Mouse (Mus musculus) T-cell, adult 66 days (primary cell): ENCODE results near the gene Ogg1. TPM values are rescaled to one million over a fixed set of nuclear protein-coding genes. Genes with fewer than 3 reads are reported as not detected.

ENCODE experiments used
- total RNA-seq, 2 experiments: library from RNA; stranded (reverse); gene quantifications; 3 replicates in 1 of 2; 4 replicates in 1 of 2; pipeline ENCODE4 v1.2.4; 2023

The Ogg1 gene
- total RNA-seq = 10 to 100 TPM; 19.1 to 20.2 TPM

DNA sequence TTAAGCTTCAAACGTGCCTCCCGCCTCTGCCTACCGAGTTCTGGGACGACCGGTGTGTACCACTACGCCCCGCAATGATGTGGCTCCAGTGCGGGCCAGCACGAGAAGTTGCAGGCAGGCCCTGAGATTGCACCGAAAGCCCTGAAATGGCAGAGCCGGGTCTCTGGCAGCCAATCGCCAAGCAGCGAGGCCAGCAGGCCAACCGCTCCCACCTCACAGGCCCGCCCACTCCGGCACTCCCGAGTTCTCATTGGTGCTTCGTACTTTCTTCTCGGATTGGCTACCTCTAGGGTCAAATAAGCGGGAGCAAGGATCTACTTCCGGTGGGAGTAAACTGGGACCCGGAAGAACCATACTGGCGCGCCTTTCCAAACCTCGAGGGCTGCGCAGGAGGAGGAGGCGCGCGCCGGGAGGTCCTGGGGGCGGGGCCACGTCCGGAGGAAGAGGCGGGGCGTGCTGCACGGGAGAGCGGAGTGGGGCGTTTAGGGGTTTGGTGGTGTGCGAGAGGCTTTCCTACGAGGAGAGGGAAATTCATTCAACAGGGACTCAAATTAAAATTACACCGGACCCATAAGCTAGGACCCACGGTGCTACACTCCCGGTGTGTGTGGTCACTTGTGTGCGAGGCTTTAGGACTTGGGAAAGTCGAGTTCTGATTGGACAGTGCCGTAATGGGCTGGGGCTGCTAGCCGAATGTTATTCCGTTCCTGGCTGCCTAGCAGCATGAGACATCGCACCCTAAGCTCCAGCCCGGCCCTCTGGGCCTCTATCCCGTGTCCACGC, at the start of gene Ogg1:
TSS of gene Ogg1 (plus strand) at position 440 of the 783 bp plus-strand sequence.

DNA sequence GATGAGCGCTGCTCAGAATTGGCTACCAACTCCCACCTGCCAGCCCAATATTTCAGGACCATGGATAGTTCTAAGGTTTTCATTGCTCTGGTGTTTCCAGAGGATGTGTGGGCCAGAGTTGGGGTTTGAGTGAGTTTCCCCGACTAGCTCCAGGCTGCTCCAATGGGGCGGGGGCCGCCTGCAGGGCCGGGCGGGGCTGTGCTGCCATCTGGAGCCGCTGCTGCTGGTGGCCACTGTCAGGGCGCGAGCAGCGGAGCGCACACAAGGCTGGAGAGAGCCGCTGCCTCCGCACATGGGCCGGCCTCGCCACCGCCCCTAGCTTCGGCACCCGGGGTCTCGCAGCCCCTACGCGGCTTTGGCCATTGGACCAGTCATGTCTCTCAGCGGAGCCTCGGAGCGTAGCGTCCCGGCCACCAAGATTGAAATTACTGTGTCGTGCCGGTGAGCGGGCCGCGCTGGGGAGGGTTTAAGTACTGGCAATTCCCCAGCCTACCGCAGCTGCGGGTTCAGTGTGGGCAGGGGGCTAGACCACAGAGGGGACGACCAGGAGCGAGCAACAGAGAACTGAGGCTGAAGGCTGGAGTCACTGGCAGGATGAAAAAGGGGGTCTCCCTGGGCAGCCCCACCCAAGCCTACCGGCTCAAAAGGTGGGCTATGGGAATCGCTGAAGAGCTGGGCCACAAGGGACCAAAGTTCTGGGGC, 44.5 kb upstream of the Ogg1 start, which contains the start of gene Cpne9:
TSS of gene Cpne9 (plus strand) at position 207 of the 702 bp plus-strand sequence.

DNA sequence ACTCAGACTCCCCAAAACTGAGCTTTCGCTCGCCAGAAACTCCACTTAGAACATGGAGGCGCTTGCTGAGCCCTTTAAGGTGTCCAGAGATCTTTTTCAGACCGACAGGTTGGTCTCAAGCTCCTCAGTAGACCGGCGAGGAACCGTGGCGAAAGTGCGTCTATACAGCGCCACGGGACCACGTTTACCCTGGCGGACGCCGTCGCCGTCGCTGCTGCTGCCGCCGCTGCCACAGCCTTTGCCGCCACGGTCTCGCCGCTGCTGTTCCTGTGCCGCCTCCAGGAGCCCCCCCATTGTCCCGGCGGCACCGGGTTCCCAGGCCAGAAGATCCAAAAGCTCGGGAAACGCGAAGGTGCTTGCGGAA, 19.8 kb upstream of the Ogg1 start, which contains the start of gene Brpf1:
TSS of gene Brpf1 (plus strand) at position 152 of the 364 bp plus-strand sequence.

DNA sequence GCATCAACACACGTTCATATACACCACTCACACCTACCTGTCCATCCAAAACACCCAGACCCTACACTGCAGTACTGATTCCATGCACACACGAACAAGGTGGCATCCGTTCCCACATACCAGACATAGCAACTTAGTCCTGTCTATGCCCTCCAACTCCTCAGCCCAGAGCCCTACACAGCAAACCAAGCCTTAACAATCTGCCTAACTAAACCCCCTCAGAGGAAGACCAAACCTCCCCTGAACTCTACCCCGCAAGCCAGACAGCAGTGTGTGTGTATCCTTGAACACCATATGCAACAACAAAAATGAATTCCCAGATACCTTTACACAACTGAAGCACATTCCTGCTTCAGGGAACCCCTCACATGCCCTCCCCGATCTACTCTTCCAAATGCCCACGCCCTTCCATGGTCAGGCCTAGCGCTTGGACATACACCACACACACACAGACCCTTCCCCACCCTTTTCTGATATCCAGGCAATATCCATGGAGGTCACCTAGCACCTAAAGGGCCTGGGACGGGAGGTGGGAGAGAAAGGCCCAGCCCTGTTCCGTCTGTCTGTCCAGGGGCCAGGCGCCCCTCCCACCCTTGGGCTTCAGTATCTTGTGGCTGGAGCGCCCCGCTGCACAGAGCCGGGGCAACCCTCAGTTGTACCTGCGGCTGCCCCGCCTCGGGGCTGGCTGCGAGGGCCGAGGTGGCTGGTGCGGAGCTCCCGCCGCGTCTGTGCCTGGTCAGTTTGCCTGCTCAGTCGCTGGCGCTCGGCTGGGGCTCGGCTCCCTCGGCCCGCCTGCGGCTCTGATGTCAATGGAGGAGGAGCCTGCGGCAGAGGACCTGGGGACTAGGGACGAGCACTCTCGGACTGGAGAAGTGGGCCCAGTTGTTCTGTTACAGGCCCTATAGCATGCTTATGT, 16.7 kb downstream of the Ogg1 start, which contains the start of gene Camk1:
TSS of gene Camk1 (minus strand) at position 808 of the 916 bp plus-strand sequence.

DNA sequence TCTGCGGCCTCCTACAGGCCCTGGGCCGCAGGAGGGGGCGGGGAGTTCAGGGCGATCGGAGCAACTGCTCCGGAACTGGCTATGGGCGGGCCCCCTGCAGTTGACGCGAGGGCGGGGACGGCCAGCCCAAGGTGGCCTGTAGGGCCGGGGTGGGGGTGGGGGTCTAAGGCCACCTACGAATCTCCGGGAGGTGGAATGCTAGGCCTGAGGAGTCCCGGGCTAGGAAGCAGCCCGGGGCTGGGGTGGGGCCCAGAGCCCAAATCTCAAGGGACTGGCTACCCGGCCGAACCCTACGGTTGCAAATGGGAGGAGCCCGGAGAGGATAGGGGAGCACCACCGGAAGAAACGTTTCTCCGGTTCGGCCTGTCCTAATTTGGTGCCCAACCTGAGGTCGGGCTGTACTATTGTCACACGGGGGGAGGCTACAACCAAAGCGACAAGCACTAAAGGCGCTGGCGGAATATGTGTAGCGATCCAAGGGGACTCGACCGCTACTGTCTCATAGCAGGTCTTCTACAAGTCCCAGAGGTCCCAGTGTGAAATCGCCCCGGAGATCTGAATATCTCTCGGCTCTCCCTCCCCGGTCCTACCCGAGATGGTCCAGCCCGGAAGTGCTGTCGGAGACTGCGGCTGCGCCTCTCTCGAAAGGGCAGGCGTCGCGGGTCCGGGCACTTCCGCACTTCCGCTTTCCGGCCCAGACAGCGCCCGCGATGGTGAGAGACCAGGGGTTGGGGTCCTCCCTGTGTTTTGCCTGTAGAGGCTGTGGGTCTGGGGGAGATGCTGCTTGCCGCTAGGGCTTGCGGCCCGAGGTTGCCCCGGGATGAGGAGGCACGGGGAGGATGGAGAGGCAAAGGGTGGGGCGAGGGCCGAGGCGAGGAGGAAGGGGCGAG, 51.0 kb downstream of the Ogg1 start, which contains the start of the genes Tada3 and Arpc4:
TSS of gene Tada3 (minus strand) at position 388 of the 890 bp plus-strand sequence.
TSS of gene Arpc4 (plus strand) at position 620 of the 890 bp plus-strand sequence.

Other genes starting within 250 kb of the Ogg1 start
- gene Setd5, start 249.6 kb upstream of the Ogg1 start, total RNA-seq = 100 to 1,000 TPM; 132 to 140 TPM
- gene Lhfpl4, start 131.6 kb upstream of the Ogg1 start, total RNA-seq = 1 to 10 TPM; 1.0 to 2.2 TPM
- 10 to 100 TPM; 34.7 to 44.1 TPM for gene Mtmr14, start 89.1 kb upstream of the Ogg1 start, total RNA-seq
- 1 to 10 TPM; 3.3 to 4.3 TPM for gene Cpne9, start 44.7 kb upstream of the Ogg1 start, total RNA-seq
- 10 to 100 TPM; 66.2 to 78.3 TPM for gene Brpf1, start 19.8 kb upstream of the Ogg1 start, total RNA-seq
- 1 to 10 TPM; 1.4 TPM for gene Camk1, start 17.0 kb downstream of the Ogg1 start, total RNA-seq
- gene Tada3, start 50.9 kb downstream of the Ogg1 start, total RNA-seq = 10 to 100 TPM; 26.3 to 31.3 TPM
- 100 to 1,000 TPM; 258 to 260 TPM for gene Arpc4, start 51.1 kb downstream of the Ogg1 start, total RNA-seq
- 10 to 100 TPM; 76.1 to 77.8 TPM for gene Ttll3, start 62.3 kb downstream of the Ogg1 start, total RNA-seq
- 10 to 100 TPM; 11.7 to 19.9 TPM for gene Rpusd3, start 92.4 kb downstream of the Ogg1 start, total RNA-seq
- not detected for gene Cidec, start 108.8 kb downstream of the Ogg1 start, total RNA-seq
- 10 to 100 TPM; 21.8 to 24.1 TPM for gene Jagn1, start 115.6 kb downstream of the Ogg1 start, total RNA-seq
- gene Il17re, start 131.5 kb downstream of the Ogg1 start, total RNA-seq = under 1 TPM; 0.36 to 0.52 TPM
- gene Il17rc, start 144.5 kb downstream of the Ogg1 start, total RNA-seq = not detected
- 10 to 100 TPM; 10.8 to 11.2 TPM for gene Creld1, start 156.3 kb downstream of the Ogg1 start, total RNA-seq
- gene Prrt3, start 175.0 kb downstream of the Ogg1 start, total RNA-seq = 1 to 10 TPM; 1.1 to 1.5 TPM
- gene Emc3, start 204.7 kb downstream of the Ogg1 start, total RNA-seq = 10 to 100 TPM; 71.2 to 72.5 TPM
- 1 to 10 TPM; 3.1 to 5.5 TPM for gene Fancd2, start 204.7 kb downstream of the Ogg1 start, total RNA-seq